Comparison of ENCODE assay signal across 22 mouse cellular contexts in the genomic region with DNA sequence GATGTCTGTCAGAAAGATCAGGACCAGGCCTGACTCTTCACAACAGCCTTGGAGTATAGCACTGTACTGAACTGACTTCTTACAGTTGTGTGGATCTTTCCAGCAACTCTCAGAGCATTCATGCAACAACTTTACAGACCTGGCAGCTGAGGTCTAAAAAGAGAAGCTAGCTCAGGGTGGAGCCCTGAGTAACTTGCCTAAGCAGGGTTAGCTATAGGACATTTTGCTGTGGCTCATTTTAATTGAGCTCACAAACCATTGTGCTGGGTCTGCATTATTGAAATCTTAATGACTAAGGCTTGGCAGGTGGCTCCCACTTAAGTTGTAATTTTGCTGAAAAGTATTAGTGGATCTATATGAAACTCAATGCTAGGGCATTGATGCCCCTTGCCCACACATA.
"Had no signal": no experiment of that assay in that cellular context is flagged by ENCODE, and none has a peak within 500 bp of the region (broad histone marks: within the 10 kb centered on the region; RNA-seq: fewer than 3 reads in every experiment).

No protein-coding gene starts in this region.

- H3K9me3 ChIP-seq: limb, embryonic 10.5 days; liver, embryonic 12.5 days; liver, embryonic 15.5 days; neural tube, embryonic 12.5 days; neural tube, embryonic 15.5 days had no signal

- H3K4me3 ChIP-seq: layer of hippocampus, adult 2 months; limb, embryonic 10.5 days; limb, embryonic 13.5 days; liver, embryonic 12.5 days; liver, embryonic 15.5 days; megakaryocyte, embryonic 14.5 days; neural tube, embryonic 12.5 days; neural tube, embryonic 15.5 days had no signal

- H3K27me3 ChIP-seq: limb, embryonic 13.5 days; liver, embryonic 12.5 days; liver, embryonic 15.5 days; megakaryocyte, embryonic 14.5 days; neural tube, embryonic 12.5 days; neural tube, embryonic 15.5 days had no signal

- DNase-seq: kidney, adult 2 months; kidney, postnatal 25 days; layer of hippocampus, adult 9-11 months; liver; lung, adult 18-20 months; midbrain, embryonic 14.5 days; right cerebral cortex, adult 18-20 months; right cerebral cortex, postnatal 25 days; spleen, adult 18-20 months; thymus, adult 18-20 months; thymus, postnatal 36 days had no signal

- H3K36me3 ChIP-seq: limb, embryonic 10.5 days; liver, embryonic 12.5 days; liver, embryonic 15.5 days; neural tube, embryonic 12.5 days; neural tube, embryonic 15.5 days had no signal

- H3K4me1 ChIP-seq: neural tube, embryonic 12.5 days; neural tube, embryonic 15.5 days had no signal

- H3K4me2 ChIP-seq: limb, embryonic 13.5 days; liver, embryonic 12.5 days; liver, embryonic 15.5 days; midbrain, embryonic 11.5 days; neural tube, embryonic 12.5 days; neural tube, embryonic 15.5 days had no signal

- H3K9ac ChIP-seq: limb, embryonic 13.5 days; liver, embryonic 12.5 days; liver, embryonic 15.5 days; neural tube, embryonic 12.5 days; neural tube, embryonic 15.5 days had no signal

- H3K27ac ChIP-seq: kidney, postnatal 0 days; layer of hippocampus, adult 2 months; limb, embryonic 10.5 days; limb, embryonic 13.5 days; liver, embryonic 12.5 days; liver, embryonic 15.5 days; neural tube, embryonic 12.5 days; neural tube, embryonic 15.5 days had no signal

- ATAC-seq: intestine, postnatal 0 days; liver, embryonic 12.5 days had no signal
